Mouse (Mus musculus) myocyte (in vitro differentiated cells): ENCODE data around the gene Tlcd2.

Experiments used
- E2F4 ChIP-seq: IDR thresholded peaks from one replicate; pipeline ENCODE4 v1.6.1; 2011; ENCODE audit warnings: mild to moderate bottlenecking, control low read depth, moderate library complexity; ENCODE audit not compliant: insufficient read depth
- MAX ChIP-seq: IDR thresholded peaks from one replicate; pipeline ENCODE4 v1.6.1; 2011; ENCODE audit warnings: low read depth, mild to moderate bottlenecking, control low read depth
- POLR2A ChIP-seq: IDR thresholded peaks from one replicate; pipeline ENCODE4 v1.6.1; 2011; ENCODE audit warnings: low read depth, mild to moderate bottlenecking, control low read depth, moderate library complexity; ENCODE audit not compliant: insufficient read length
- TCF12 ChIP-seq: IDR thresholded peaks from one replicate; pipeline ENCODE4 v1.6.1; 2011; ENCODE audit warnings: mild to moderate bottlenecking, control low read depth; ENCODE audit not compliant: poor library complexity, insufficient read depth, severe bottlenecking

- TF ChIP-seq TCF12 (no peak), POLR2A (no peak), E2F4 (no peak), MAX (no peak)
Observed at GRCm38 (mm10) chr11:75456440-75456871, 5.1 kb upstream of the Tlcd2 start.
